Mouse (Mus musculus) liver, adult 10 weeks (tissue): ENCODE measurements around the gene Rsf1. TPM values are rescaled to one million over a fixed set of nuclear protein-coding genes. Genes with fewer than 3 reads are reported as not detected.

Experiments
- polyA plus RNA-seq: library from polyadenylated mRNA; stranded (reverse); fragments of 350-450 nt; fragmentation: Illumina TruSeq; extraction: RNeasy Lipid Tissue Mini Kit (QIAGEN cat#74804); gene quantifications from one replicate; pipeline ENCODE4 v1.2.3, GENCODE M21; 2014; ENCODE audit warnings: low read depth, low replicate concordance

Gene Rsf1
- polyA plus RNA-seq, result 6.8 TPM

DNA sequence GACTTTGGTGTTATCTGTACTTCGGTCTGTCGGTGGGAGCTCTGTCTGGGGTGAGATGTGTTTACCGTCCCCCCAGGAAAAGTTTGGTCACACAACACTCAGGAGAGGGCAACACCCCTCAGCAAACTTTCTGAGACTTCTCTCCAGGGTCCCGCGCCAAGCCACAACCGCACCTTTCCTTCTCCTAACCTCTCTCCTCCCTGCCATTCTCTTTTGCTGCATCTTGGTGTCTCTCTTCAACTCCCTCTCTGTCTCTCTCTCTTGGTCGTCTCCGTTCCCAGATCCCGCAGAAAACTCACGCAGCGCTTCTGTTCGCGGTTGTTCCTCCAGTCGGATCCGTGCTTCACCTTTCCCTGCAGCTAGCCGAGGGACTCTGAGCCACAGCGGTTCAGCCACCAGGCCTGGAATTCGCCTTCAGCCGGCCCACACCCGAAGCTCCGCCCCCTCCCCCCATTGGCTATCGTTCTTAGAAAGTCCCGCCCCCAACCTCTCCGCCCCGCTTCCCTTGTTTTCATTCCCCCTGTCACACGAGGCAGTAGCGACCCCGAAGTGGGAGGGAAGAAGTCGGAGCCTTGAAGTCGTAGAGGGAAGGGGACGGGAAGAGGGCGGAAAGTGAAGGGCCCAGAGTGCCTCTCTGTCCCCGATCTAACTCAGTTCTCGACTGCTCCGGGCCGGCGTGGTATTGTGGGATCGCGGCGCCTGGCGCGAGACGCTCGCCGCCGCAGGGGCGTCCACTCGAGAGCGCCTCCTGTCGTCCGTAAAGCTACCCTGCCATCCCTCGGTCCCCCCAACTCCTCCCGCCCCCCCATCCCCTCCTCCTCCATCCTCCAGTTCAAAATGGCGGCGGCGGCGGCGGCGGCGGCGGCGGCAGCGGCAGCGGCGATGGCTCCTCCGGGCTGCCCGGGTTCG is at the start of gene Rsf1, which contains the start of gene Aamdc:
Gene Rsf1 (plus strand): TSS at position 823 of the 909 bp plus-strand sequence.
Gene Aamdc (minus strand): TSS at position 431 of the 909 bp plus-strand sequence.

DNA sequence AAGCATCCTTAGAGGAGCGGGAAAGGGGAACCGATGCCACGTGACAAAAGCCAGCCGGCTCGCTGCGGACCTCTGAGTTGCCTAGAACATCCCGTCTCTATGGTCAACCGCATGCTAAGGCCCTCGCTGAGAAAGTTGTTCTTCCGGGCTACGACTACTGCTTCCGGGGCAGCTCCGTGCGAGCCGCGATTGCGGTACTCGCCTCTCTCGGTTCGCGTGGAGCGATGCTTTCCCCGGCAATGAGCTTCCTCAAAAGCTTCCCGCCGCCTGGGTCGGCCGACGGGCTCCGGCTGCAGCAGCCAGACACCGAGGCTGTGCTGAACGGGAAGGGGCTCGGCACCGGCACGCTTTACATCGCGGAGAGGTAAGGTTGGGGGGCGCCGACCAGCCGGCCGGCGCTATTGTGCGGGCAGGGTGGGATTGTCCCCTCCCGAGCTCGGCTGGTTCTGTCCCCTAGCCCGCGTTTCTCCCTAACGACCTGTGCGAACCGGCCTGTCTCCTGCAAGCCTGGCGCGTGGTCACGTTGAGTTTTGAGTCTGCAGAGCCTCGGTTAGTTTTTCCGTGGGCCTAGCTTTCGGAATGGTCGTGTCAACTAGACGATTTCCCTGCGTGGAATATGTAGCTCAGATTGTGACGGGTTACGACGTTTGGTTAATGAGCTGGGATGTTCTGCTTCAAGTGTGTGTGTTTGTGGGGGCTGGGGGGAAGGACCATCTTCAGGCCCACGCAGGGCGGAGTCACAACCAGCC is 117.0 kb downstream of the Rsf1 start, which contains the start of gene Clns1a:
Gene Clns1a (plus strand): TSS at position 129 of the 749 bp plus-strand sequence.

DNA sequence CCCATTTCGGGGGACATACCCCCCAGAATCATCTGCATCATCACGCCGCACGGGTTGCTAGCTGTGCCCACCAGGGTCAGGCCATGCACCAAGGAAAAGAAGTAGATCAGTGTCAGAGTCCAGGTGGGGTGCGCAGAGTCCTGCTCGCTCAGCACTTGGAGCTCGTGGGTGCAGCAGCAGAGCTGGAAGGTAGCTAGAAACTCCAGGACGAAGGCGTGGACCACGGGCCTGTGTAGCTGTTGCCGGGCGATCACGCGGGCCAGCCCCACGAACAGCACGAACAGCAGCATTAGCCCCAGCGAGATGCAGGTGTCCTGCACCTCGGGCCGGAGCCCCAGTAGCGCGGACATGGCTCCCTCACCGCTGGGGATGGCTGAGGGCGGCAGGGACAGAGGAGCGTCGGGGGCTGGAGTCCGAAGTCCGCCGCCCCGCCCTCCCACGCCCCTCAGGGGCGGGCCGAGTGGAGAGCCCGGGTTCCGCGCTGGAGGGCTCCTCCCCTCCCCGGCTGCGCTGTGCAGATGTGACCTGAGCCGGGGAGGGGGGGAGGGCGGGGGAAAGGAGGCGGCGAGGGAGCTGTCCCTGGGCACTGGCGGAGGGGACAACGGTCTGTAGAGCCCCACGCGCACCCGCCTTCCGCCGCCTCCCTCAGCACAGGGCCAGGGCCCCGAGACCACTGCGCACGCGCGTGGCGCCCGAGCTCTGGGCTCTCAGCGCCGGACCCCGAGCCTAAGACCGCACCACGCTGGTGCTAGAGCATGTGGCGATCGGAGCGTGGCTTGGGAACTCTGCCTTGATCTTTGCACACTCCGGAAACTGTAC is 158.2 kb downstream of the Rsf1 start, which contains the start of gene Aqp11:
Gene Aqp11 (minus strand): TSS at position 652 of the 819 bp plus-strand sequence.

Other genes starting within 250 kb of the Rsf1 start
- gene Usp35, start 247.9 kb upstream of the Rsf1 start, polyA plus RNA-seq, result 0.11 TPM
- 4.2 TPM for gene Kctd21, start 247.6 kb upstream of the Rsf1 start, polyA plus RNA-seq
- 10.1 TPM for gene Alg8, start 208.3 kb upstream of the Rsf1 start, polyA plus RNA-seq
- 164 TPM for gene Ndufc2, start 179.9 kb upstream of the Rsf1 start, polyA plus RNA-seq
- 105 TPM for gene Thrsp, start 162.2 kb upstream of the Rsf1 start, polyA plus RNA-seq
- 0.24 TPM for gene Kctd14, start 128.6 kb upstream of the Rsf1 start, polyA plus RNA-seq
- 22.5 TPM for gene Ints4, start 98.9 kb upstream of the Rsf1 start, polyA plus RNA-seq
- gene Aamdc, start 392 bp upstream of the Rsf1 start, polyA plus RNA-seq, result 16.2 TPM
- 36.0 TPM for gene Clns1a, start 116.7 kb downstream of the Rsf1 start, polyA plus RNA-seq
- gene Aqp11, start 158.4 kb downstream of the Rsf1 start, polyA plus RNA-seq, result 30.5 TPM
- 3.9 TPM for gene Pak1, start 208.7 kb downstream of the Rsf1 start, polyA plus RNA-seq